Mouse (Mus musculus) spleen, adult 2 months (tissue): Measurements from ENCODE around the gene Smg7. TPM values are rescaled to one million over a fixed set of nuclear protein-coding genes. Genes with fewer than 3 reads are reported as not detected.

ENCODE experiments used
- DNase-seq, 2 experiments: peaks; one replicate each; pipeline versions ENCODE4 v3.0.0 to v3.0.0-alpha.2; 2012 to 2021; ENCODE audit warnings: low spot score in 2 of 2, low read depth in 1 of 2
- H3K27ac ChIP-seq: fragments of 200-500 bp; 2 replicates; pipeline ENCODE4 v1.5.1; 2012; ENCODE audit warnings: low read length, inconsistent platforms; ENCODE audit not compliant: insufficient read depth
- H3K27me3 ChIP-seq: fragments of 200-500 bp; 2 replicates; pipeline ENCODE4 v1.6.1; 2012; ENCODE audit warnings: mild to moderate bottlenecking, moderate library complexity, low read length, inconsistent platforms; ENCODE audit not compliant: control insufficient read depth, insufficient read depth
- H3K36me3 ChIP-seq: fragments of 200-500 bp; 2 replicates; pipeline ENCODE4 v1.6.1; 2012; ENCODE audit warnings: mild to moderate bottlenecking, low read length, inconsistent platforms; ENCODE audit not compliant: control insufficient read depth, insufficient read depth
- H3K4me1 ChIP-seq: fragments of 200-500 bp; 2 replicates; pipeline ENCODE4 v1.6.1; 2011; ENCODE audit warnings: inconsistent platforms; ENCODE audit not compliant: control insufficient read depth, insufficient read depth, insufficient read length
- H3K4me3 ChIP-seq: fragments of 200-500 bp; 2 replicates; pipeline ENCODE4 v1.5.1; 2011; ENCODE audit warnings: mild to moderate bottlenecking, inconsistent platforms; ENCODE audit not compliant: insufficient read depth, insufficient read length; ENCODE audit errors: extremely low read depth
- CTCF ChIP-seq: fragments of 200-500 bp; IDR thresholded peaks from 2 replicates; pipeline ENCODE4 v1.5.1; 2011; ENCODE audit warnings: mild to moderate bottlenecking, inconsistent platforms; ENCODE audit not compliant: insufficient read depth, insufficient read length, insufficient replicate concordance; ENCODE audit errors: extremely low read depth
- POLR2A ChIP-seq: fragments of 200-500 bp; IDR thresholded peaks from 2 replicates; pipeline ENCODE4 v1.6.1; 2011; ENCODE audit warnings: low read depth, low read length, inconsistent platforms
- WGBS: fragments of 180-500 bp; shearing (Covaris S2); methylation state at CpG from one replicate; pipeline ENCODE4 v1.1.7; 2018; 5-methylcytosine and 5-hydroxymethylcytosine counted together
- polyA plus RNA-seq: library from polyadenylated mRNA; depleted of rRNA; stranded (reverse); fragments of >200 nt; gene quantifications from 2 replicates; pipeline ENCODE4 v1.2.3, GENCODE M21; 2012

Gene Smg7
- polyA plus RNA-seq, 1 experiment: 30.7 TPM

DNA sequence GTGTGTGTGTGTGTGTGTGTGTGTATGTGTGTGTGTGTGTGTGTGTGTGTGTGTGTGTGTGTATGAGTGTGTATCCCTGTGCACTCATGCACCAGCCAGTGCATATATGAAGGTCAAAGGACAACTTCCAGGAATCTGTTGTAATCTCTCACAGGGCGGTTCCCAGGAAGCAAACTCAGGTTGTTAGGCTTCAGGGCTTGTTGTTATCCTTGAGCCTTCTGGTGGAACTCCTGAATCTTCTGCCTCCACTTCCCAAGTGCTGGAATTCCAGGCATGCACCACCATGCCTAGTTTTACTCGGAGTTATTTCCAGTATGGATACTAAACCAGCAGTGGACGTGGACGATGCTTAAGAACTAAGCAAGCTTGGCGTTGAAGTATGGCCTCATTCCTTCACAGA, 14.5 kb upstream of the Smg7 start:
- 90% methylated on average over 5 of the region's 5 CpGs for WGBS

DNA sequence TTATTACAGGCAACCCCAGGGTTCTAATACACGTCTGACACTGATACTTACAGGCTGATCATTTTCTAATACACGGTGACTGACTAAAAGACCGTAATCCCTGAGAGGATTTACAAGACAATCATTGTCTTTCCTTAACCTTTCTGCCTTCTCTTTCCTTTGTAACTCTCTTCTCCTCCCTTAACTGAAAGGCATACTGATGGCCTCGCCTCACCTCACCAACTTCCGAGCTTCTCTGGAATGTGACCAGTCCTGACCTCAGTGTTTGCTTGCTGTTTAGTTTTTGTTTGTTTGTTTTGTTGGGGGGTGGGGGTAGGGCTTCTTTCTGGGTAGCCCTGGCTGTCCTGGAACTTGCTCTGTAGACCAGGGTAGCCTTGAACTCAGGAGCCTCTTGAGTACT, 13.3 kb upstream of the Smg7 start:
- DNase-seq: no peak
- Histone ChIP-seq H3K27me3 (no peaks in the 10 kb centered on the region), H3K4me3 (no peak overlapping the region), H3K27ac (no peak overlapping the region), H3K4me1 (no peaks in the 10 kb centered on the region), H3K36me3 (no peaks in the 10 kb centered on the region)
- TF ChIP-seq CTCF: no peak
- no peak for TF ChIP-seq POLR2A
- 91% methylated on average over 5 of the region's 5 CpGs for WGBS

More for the DNA sequence above, 14.5 kb upstream of the Smg7 start:
- Histone ChIP-seq H3K27me3 (no peaks in the 10 kb centered on the region), H3K4me1 (no peaks in the 10 kb centered on the region), H3K4me3 (no peak overlapping the region), H3K36me3 (no peaks in the 10 kb centered on the region), H3K27ac (no peak overlapping the region)
- TF ChIP-seq POLR2A (no peak), CTCF (no peak)
- DNase-seq: no peak

DNA sequence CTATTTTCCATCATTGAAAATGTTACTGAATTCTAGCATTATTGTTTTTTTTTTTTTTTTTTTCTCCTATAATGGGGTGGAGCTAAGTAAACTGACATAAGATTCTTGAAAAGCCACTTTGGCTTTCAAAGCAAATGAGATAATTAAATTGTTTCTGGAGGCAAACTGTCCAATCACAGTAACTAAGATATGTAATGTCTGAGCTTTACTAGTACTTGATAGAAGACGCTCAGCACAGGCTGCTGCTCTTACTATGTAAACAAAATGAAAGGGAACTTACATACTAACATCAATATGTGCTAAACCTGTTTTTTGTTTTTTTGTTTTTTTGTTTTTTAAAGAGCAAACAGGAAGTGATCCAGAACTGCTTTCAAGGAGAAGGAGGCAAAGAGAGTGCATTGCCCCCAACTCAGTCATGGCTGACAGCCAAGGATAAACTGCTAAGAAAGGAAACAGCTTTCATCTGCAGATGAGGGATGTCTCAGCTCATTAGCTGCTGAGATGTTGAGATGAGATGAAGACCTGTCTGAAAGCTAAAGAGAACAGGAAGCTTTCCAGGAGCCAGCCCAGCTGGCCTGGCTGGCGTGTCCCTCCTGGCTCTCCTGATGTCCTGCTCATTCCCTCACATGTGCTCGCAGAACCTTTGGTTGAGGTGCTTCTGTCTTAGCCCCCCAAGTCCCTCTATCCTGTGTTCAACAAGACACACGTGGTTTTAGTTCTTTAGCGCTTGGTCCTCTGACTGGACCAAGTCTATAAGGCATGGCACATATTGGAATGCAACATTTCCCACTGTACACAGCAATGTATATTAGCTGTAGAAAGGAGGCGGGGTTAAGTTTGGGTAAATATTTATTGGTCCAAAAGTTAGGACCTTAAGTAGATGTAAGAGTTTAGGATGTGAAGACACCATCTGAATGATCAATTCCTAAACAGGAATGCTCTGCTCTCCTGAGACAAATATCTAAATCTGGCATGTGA, 11.3 kb upstream of the Smg7 start:
- TF ChIP-seq POLR2A (no peak), CTCF (no peak)
- H3K4me3 ChIP-seq: no peak overlapping the region
- H3K36me3 ChIP-seq: no peaks in the 10 kb centered on the region
- H3K27me3 ChIP-seq: no peaks in the 10 kb centered on the region
- H3K4me1 ChIP-seq: no peaks in the 10 kb centered on the region
- 87% methylated on average over 6 of the region's 6 CpGs for WGBS
- no peak overlapping the region for H3K27ac ChIP-seq
- DNase-seq: no peak

DNA sequence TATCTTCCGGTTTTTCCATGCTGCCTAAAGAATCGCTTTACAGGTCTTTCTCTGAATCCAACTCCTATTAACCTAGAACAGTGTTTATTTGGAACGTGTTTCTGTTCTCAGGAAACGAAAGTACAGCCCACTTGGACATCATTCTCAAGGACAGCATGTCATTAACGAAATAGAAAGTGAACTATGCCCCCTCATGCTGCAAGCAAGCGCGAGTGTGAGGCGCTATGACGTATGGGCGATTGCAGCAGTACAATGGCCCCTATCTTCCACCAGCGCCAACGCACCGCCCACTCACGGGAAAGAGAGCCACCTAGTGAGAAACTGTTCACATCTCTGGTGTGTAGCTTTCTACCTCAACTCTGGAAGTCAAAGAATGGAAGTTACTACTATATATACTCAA, 2.0 kb upstream of the Smg7 start:
- H3K4me3 ChIP-seq: peak overlapping the region; percentile 79
- H3K27ac ChIP-seq: no peak overlapping the region
- WGBS: under 1% methylated on average over 14 of the region's 14 CpGs
- no peaks in the 10 kb centered on the region for H3K36me3 ChIP-seq
- no peaks in the 10 kb centered on the region for H3K27me3 ChIP-seq
- H3K4me1 ChIP-seq: peaks cover 2% of the 10 kb centered on the region
- DNase-seq: peak; percentile 85 to 88
- TF ChIP-seq CTCF (peak; percentile 75; the same call in 1 of the 2 replicates), POLR2A (peak; percentile 16; the same call in 1 of the 2 replicates)

DNA sequence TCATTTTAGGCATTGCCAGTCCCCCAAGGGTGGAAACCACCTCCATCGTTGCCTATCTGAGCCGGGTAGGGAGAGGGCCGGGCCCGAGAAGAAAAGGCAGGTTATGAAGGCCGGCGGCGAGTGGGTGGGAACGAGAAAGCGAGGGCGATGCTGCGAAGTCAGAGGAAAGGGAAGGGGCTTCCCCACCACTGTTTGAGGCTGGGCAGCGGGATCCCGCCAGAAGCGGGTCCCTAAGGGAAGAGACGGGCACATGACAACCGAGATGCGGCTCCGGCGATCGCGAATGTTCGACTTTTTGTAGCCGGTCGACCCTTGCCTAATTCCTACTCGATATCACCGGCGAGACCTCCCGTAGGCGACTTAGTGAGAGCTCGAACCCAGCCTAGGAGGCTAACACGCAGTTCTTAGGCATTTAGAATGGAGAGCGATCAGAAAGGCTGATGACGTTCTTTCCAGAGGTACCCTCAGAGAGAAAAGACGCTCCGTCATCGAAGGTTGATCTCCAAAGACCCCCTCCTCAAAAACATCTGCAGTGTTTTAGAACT, 1.2 kb upstream of the Smg7 start:
- peak in 1 of 2 experiments; percentile 40 for DNase-seq
- no peaks in the 10 kb centered on the region; the same call in 1 of the 2 replicates for H3K36me3 ChIP-seq
- H3K4me3 ChIP-seq: peak overlapping the region; percentile 79
- under 1% methylated on average over 36 of the region's 36 CpGs for WGBS
- peaks cover 2% of the 10 kb centered on the region for H3K4me1 ChIP-seq
- peak overlapping the region; percentile 100 for H3K27ac ChIP-seq
- H3K27me3 ChIP-seq: no peaks in the 10 kb centered on the region
- TF ChIP-seq POLR2A: no peak
- no peak for TF ChIP-seq CTCF

DNA sequence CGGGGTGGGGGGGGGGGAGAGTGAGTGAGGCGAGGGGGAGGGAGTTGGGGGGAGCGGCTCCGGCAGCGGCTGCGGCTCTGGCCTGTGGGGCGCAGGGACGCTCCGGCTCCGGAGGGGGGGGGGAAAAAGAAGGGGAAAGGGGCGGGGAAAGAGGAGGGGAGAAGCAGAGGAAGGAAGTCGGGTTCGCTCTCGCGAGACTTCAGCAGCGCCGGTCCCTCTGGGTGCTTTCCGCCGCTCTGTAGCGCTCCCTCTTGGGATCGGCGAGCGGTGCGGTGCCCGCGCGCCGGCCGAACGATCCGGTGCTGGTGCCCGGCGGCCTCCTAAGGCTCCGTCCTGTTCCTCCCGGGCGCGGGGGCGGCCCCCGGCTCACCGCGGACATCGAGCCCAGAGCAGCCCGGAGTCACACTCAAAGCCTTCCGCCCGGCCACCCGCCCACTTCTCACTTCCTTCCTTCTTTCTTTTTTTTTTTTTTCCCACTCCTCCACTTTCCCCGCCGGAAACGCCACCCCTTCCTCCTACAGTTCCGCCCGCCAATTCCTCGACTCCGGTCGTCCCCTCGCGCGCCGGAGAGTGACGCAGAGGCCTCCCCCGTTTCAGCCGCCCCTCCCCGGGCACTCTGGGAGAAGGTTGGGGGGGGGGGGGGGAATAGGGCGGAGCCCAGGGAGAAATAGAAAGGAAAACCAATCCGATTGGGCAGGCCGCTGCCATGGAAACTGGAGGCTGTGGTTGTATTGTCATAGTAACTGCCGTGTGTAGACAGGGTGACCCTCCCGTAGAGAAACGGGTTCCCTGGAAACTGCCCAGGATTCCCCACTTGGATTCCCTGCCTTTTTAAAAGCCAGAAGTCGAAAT, 445 bp upstream of the Smg7 start:
- peak; percentile 87 to 94 for DNase-seq
- H3K36me3 ChIP-seq: no peaks in the 10 kb centered on the region; the same call in 1 of the 2 replicates
- no peaks in the 10 kb centered on the region for H3K27me3 ChIP-seq
- under 1% methylated on average over 51 of the region's 69 CpGs for WGBS
- H3K4me3 ChIP-seq: peak overlapping the region; percentile 99
- peak; percentile 58 for TF ChIP-seq POLR2A
- no peak for TF ChIP-seq CTCF
- peak overlapping the region; percentile 100 for H3K27ac ChIP-seq
- peaks cover 2% of the 10 kb centered on the region for H3K4me1 ChIP-seq
